Mouse (Mus musculus): ENCODE data around the gene Pgap1.

Gene Pgap1

GRCm38 (mm10) chr1:54557301-54558229, at the start of gene Pgap1:
Pgap1 (minus strand) TSS chr1:54557684.
- DNase-seq (ENCODE audit: low spot score in 2 of 2), result peak; percentile 36 to 80

GRCm38 (mm10) chr1:54606936-54607335, 49.5 kb upstream of the Pgap1 start:
- DNase-seq (ENCODE audit: low spot score in 2 of 2), result no peak

DNA sequence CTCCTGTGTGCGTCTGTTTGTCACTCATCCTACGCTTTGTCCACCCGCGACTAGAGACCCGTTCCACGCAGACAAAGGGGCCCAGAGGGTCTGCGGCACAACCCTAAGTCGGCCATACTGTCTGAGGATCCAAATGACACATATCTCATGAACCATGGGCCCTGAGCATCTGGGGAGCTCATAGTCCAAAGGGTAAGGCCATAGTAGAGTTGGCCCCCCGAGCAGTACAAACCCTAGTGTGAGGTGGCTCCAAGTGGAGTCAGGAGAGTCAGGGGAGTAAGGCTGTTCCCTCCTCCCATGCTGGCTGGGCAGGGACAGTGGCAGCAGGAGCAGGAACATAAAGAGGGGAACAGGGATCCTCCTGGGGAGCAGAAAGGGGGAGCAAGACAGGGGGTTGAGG, 44.2 kb upstream of the Pgap1 start:
- DNase-seq (ENCODE audit: low spot score in 2 of 2), result no peak

DNA sequence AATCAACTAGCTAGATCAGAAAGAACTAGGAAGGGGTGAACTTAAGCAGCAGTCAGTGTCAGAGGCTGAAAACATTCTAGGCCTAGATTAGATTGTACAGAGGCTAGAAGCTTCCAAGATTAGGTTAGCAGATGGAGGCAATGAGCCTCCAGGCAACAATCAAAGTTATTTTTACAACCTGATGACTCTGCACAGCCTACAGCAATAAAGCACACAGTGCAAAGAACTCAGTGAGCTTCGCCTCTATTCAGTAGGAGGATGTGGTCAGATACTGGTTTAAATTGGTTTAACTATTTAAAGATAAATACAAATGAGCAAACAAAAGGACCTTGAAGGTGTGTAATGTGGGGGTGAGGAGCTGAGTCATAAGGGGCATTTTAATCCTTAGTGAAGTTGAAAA, 42.8 kb upstream of the Pgap1 start:
- DNase-seq (ENCODE audit: low spot score in 2 of 2), result no peak

- DNase-seq (ENCODE audit: low spot score in 2 of 2), result no peak
Observed at GRCm38 (mm10) chr1:54597594-54598217, 40.2 kb upstream of the Pgap1 start.

GRCm38 (mm10) chr1:54596151-54596550, 38.7 kb upstream of the Pgap1 start:
- DNase-seq (ENCODE audit: low spot score in 2 of 2), result no peak

GRCm38 (mm10) chr1:54587076-54587475, 29.6 kb upstream of the Pgap1 start:
- no peak for DNase-seq (ENCODE audit: low spot score in 2 of 2)

- no peak for DNase-seq (ENCODE audit: low spot score in 2 of 2)
Observed at GRCm38 (mm10) chr1:54585971-54586555, 28.6 kb upstream of the Pgap1 start.

GRCm38 (mm10) chr1:54585278-54585846, 27.9 kb upstream of the Pgap1 start:
- DNase-seq (ENCODE audit: low spot score in 2 of 2), result peak; percentile 10 to 44

DNA sequence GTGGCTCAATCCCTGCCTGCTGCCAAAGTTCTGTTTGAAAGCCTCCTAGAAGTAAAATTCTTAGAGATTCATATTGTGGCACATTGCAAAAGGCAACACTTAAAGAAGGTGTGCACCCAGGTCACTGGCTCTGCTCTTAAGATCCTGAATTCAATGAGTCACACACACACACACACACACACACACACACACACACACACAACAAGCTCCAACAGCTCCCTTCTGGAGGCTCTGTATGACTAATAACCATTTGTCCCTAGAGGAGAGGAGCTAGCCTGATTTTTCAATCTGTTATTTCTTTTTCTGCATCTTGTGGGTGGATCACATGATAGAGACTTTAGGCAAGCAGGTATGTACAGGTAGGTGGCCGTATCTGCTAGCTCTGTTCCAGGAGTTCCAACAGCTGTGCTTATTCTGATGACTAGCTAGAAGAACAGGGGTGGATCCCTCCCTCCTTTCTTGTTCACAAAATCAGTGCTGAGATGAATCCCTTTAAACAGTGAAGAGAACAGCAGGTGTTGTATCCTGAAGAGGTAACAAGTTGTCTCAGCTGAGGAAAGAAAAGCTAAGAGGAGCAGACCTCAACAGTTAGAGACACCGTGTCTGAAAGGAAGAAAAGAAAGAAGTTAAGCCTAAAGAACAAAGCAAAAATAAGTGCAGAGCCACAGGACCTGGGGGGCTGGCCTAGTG, 27.2 kb upstream of the Pgap1 start:
- peak in 1 of 2 experiments; percentile 47 for DNase-seq (ENCODE audit: low spot score in 2 of 2)

GRCm38 (mm10) chr1:54578358-54579184, 21.1 kb upstream of the Pgap1 start:
- DNase-seq (ENCODE audit: low spot score in 2 of 2), result no peak

- no peak for DNase-seq (ENCODE audit: low spot score in 2 of 2)
Observed at GRCm38 (mm10) chr1:54569102-54569501, 11.6 kb upstream of the Pgap1 start.

DNA sequence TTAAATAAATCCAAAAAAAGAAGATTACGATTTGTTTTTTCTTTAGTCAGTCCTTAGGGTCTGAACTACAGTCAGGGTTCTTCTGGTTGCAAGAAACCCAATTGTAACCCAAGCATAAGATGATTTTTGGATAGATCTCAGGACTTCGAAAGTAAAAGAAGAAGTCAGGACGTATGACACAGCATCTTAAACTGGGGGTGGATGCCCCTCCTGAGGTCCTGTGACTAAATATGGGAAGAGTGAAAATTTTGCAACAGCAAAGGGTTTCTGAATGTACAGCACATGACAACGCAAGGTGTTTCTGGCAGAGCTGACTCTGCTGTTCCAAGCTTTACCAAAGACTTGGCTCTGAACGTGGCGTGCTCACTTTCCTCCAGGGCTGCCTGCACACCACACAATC, 6.4 kb upstream of the Pgap1 start:
- no peak for DNase-seq (ENCODE audit: low spot score in 2 of 2)

GRCm38 (mm10) chr1:54556586-54557221, 780 bp downstream of the Pgap1 start:
- DNase-seq (ENCODE audit: low spot score in 2 of 2), result no peak

DNA sequence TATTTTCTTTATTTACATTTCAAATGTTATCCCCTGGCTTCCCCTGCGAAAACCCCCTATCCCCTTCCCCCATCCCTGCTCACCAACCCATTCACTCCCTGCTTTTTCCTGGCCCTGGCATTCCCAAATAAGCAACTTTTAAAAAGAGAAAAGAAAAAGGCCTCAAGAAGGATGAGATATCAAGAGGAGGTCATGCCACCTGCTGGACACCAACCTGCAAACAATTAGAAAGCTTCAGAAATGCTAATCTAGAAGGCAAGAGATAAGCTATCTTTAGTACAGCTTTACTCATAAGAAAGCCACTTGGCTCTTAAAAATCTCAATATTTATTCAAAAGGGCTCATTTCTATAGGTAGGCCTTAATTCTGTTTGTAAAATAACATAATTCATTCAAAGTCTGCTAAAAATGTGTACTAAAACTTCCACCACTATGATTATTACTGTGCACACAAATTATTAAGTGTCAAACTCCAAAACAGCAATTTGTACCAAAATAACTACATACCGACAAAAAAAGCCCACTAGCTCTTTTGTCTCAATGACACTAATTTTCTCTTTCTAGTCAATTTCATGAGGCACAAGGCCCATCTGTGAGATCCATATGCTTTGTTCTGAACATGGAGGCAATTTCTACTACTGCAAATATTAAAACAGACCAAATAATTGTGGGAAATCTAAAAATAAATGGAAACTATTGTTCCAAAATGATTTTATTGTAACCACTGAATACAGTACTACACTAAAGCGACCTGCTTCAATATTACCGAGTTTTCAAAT, 1.9 kb downstream of the Pgap1 start:
- DNase-seq (ENCODE audit: low spot score in 2 of 2), result no peak

DNA sequence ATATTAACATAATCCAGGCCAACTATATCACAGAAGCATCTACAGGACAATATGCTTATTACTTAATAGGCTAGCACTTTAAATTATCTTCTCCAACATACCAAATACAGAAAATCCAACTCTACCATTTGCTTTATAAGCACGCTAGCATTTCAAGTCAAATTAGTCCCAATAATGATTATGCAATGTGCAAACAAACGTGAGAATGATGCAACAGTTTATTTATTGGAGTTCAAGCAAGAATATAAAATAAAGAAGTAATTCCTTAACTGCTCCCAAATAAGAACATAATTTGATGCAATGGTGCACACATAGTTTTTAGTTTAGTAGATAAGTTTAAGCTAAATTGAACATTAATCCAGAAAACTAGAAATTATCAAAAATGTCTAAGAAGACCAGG, 4.9 kb downstream of the Pgap1 start:
- DNase-seq (ENCODE audit: low spot score in 2 of 2), result no peak

DNA sequence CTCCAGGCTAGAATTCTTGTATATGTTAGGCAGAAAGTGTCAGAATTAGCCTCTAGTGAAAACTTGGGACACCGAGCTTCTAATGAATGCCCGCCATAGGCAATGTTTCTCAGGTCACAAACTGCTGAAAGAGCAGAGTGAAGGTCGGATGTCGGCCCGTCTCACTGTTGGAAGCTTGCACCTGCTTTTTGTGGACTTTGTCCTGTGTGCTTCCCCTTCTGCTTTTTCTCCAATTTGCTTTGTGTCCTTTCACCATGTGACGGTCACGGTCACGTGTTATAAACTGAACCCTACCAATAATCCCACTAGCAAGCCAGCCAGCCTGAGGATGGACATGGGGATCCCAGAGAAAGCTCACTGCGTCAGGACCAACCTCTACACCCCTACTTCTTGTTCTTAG, 12.3 kb downstream of the Pgap1 start:
- DNase-seq (ENCODE audit: low spot score in 2 of 2), result no peak

DNA sequence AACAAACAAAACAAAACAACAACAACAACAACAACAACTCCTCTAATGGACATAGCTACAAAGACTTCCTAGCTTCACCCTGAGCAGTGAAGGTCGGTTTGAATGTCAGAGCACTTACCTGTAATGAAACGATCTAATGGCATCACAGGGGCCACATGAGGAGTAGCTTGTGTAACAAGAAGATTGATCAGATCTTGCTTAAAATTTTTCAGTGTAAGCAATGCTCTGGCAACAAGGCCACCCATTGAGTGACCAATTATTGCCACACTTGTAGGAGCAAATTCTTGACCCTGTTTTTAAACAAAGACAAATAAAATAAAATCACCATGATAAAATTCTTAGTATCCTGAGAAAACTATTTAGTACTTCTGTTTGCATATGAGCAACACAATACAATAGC, 14.6 kb downstream of the Pgap1 start:
- no peak for DNase-seq (ENCODE audit: low spot score in 2 of 2)

DNA sequence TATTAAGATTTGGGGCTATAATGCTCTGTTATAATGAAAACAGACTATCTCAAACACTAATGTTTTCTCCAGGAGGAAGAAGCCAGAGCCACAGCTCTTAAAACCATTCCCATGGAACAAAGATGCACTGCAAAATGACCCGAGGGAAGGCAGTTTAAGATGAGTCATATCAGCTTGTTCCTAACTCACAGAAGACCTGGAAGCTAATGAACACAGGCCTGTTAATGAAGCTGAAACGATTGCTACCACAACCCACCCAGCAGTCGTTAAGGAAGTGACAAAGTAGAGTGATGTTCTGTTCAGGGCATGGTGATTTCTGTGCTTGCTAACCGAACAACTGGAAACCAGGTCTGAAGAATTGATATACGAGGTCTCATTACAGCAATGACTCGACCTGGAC, 26.3 kb downstream of the Pgap1 start:
- no peak for DNase-seq (ENCODE audit: low spot score in 2 of 2)

- DNase-seq (ENCODE audit: low spot score in 2 of 2), result no peak
Observed at GRCm38 (mm10) chr1:54523717-54524116, 33.8 kb downstream of the Pgap1 start.

Measured in spleen, postnatal 10 days (tissue).